Mouse (Mus musculus): ENCODE results near the gene Net1. TPM values are rescaled to one million over a fixed set of nuclear protein-coding genes. Genes with fewer than 3 reads are reported as not detected.
A peak's percentile ranks its signal among the peaks of the same experiment; 100 is the strongest.
"Not testable (repeated sequence)": the region's sequence is repeated elsewhere in the genome, so short reads cannot be mapped to it uniquely, and the experiment has no call there.

Net1 gene
- 137 and 192 TPM in 2 replicates for total RNA-seq (2017)

DNA sequence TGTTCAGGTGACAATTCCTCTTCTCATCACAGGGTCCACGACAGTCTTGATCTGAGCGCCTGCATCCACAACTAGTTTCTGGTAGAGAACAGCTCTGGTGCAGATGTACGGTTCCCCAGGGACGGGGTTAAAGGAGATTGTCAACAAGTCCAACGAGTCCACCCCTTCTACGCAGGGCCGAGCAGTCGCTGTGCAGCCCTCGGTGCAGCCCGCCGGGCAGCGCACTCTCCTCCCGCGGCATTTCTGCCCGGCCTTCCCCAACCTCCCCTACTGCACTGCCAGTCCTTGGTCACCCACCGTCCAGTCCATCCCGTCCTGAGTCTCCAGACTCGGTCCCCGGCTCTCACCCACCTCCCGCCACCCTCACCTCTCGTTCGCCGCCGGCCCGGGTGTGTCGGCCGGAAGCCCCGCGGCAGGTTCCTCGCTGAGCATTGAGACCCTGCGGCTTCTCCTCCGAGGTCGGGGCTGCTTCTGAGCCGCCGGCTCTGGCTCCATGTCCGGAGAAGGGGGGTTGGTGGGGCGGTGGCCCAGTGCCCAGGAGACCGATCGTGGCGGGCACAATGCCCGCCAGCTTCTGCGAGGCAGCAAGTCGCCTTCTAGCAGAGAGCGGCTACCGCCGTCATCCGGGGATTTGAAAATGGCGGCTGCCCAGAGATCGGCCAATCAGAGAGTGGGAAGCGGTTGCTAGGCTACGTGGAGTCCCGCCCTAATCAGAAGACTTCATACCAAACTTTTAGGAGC is at the start of gene Net1, which contains the start of gene Tubal3:
Gene Net1 (minus strand): TSS at position 650 of the 741 bp plus-strand sequence.
Gene Tubal3 (plus strand): TSS at position 704 of the 741 bp plus-strand sequence.
- peak; percentile 97 to 98 for ATAC-seq (replicated peaks in 1 of 2; ENCODE audit: insufficient read depth in 1 of 2, low FRiP score in 2 of 2, low TSS enrichment in 1 of 2, low read depth in 1 of 2, poor library complexity in 2 of 2, severe bottlenecking in 2 of 2)

DNA sequence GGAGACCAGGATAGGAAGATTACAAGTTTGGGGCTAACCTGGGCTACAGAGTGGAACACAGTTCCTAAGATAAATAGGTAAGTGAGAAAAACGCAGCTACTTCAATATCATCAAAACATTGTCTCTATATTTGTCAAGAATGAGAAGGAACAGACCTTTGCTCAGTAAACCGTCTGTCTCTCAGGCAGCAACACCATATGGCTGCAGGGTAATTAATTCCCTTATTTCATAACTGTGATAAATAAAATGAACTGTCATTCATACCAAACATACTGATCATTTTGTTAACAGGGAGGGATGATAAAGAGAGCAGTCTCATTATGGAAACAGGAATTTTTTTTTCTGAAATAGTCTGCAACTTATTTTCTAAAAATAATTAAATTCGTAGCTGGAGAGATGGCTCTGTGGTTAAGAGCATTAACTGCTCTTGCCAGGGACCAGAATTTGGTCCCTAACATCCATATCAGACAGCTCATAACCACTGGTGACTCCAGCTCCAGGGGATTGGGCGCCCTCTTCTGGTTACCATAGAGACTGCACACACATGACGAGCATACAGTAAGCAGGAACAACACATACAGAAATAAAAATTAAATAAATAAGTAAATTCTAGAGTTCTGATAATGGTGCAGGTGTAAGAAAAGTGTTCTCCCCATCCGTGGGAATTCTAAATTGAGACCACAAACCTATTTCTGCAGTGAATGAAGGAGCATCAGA is 33.3 kb upstream of the Net1 start:
- ATAC-seq (replicated peaks in 1 of 2; ENCODE audit: insufficient read depth in 1 of 2, low FRiP score in 2 of 2, low TSS enrichment in 1 of 2, low read depth in 1 of 2, poor library complexity in 2 of 2, severe bottlenecking in 2 of 2) = no peak

DNA sequence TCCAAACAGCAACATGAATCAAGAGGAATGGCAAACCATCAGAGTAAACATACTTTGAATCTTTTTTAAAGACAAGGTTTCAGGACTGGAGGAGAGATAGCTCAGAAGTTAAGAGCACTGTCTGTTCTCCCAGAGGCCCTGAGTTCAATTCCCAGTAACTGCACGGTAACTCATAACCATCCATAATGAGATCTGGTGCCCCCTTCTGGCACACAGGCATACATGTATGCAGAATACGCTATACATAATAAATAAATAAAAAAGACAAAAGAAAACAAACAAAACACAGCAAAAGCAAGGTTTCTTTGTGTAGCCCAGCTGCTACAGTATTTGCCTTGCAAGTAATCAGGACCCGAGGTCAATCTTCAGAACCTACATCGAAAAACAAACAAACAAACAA is 31.5 kb upstream of the Net1 start:
- no peak for ATAC-seq (replicated peaks in 1 of 2; ENCODE audit: insufficient read depth in 1 of 2, low FRiP score in 2 of 2, low TSS enrichment in 1 of 2, low read depth in 1 of 2, poor library complexity in 2 of 2, severe bottlenecking in 2 of 2)

DNA sequence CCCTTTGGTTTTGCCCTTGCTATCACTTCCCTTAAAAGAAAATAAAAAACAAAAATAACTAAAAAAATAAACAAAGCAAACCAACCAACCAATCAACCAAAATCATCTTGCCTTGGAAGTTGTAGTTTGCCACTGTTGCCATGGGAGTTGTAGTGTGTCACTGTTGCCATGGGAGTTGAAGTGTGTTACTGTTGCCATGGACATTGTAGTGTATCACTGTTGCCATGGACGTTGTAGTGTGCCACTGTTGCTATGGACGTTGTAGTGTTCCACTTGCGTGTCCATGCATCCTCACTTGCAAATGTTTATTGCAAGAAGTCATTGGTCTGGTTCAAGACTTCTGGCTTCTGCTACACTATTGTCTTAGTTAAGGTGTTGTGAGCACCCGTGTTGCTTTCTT is 29.2 kb upstream of the Net1 start:
- no peak for ATAC-seq (replicated peaks in 1 of 2; ENCODE audit: insufficient read depth in 1 of 2, low FRiP score in 2 of 2, low TSS enrichment in 1 of 2, low read depth in 1 of 2, poor library complexity in 2 of 2, severe bottlenecking in 2 of 2)

- no peak for ATAC-seq (replicated peaks in 1 of 2; ENCODE audit: insufficient read depth in 1 of 2, low FRiP score in 2 of 2, low TSS enrichment in 1 of 2, low read depth in 1 of 2, poor library complexity in 2 of 2, severe bottlenecking in 2 of 2)
These were observed 27.2 kb upstream of the Net1 start, which contains the start of gene Ucn3 for GRCm38 (mm10) chr13:3945249-3945648. TSS of gene Ucn3 (minus strand) at chr13:3945349.

GRCm38 (mm10) chr13:3944699-3945098 is 26.7 kb upstream of the Net1 start:
- no peak for ATAC-seq (replicated peaks in 1 of 2; ENCODE audit: insufficient read depth in 1 of 2, low FRiP score in 2 of 2, low TSS enrichment in 1 of 2, low read depth in 1 of 2, poor library complexity in 2 of 2, severe bottlenecking in 2 of 2)

DNA sequence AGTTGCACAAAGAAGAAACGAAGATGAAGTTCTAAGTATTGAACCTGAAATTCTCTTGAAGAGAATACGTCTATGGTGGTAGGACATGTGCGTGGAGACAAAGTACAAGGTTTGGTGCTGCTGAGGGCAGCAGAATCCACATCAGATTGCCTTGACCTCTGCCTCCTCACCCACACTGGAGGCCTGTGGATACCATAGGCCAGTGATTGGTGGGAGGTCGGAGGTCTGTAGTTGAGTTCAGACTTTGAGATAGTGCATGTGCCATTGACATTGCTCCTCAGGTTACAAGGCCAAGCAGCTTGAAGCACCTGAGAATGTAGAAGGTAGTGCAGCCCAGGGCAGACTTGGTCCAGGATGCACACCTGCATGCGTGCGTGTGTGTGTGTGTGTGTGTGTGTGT is 8.0 kb upstream of the Net1 start:
- no peak for ATAC-seq (replicated peaks in 1 of 2; ENCODE audit: insufficient read depth in 1 of 2, low FRiP score in 2 of 2, low TSS enrichment in 1 of 2, low read depth in 1 of 2, poor library complexity in 2 of 2, severe bottlenecking in 2 of 2)

- no peak for ATAC-seq (replicated peaks in 1 of 2; ENCODE audit: insufficient read depth in 1 of 2, low FRiP score in 2 of 2, low TSS enrichment in 1 of 2, low read depth in 1 of 2, poor library complexity in 2 of 2, severe bottlenecking in 2 of 2)
These were observed 7.6 kb upstream of the Net1 start for GRCm38 (mm10) chr13:3925632-3926031.

- ATAC-seq (replicated peaks in 1 of 2; ENCODE audit: insufficient read depth in 1 of 2, low FRiP score in 2 of 2, low TSS enrichment in 1 of 2, low read depth in 1 of 2, poor library complexity in 2 of 2, severe bottlenecking in 2 of 2) = no peak
These were observed 6.5 kb upstream of the Net1 start for GRCm38 (mm10) chr13:3924483-3924882.

DNA sequence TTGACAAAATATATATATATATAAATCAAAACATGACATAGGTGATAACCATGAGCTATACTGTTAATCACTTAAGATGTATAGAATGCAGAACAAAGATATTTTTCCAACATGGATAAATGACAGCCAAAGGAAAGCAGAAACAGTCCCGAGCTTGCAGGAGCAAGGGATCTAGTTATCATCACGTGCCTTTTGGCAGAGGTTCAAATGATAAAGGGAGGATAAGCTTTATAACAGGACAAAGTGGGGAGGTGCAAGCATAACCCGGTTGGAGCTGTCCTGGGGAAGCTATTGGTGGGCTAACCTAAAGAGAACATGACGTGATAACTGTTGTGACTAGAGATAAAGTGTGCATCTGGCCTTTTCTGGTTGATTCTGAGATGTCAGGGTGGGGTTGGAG is 4.5 kb downstream of the Net1 start:
- no peak for ATAC-seq (replicated peaks in 1 of 2; ENCODE audit: insufficient read depth in 1 of 2, low FRiP score in 2 of 2, low TSS enrichment in 1 of 2, low read depth in 1 of 2, poor library complexity in 2 of 2, severe bottlenecking in 2 of 2)

DNA sequence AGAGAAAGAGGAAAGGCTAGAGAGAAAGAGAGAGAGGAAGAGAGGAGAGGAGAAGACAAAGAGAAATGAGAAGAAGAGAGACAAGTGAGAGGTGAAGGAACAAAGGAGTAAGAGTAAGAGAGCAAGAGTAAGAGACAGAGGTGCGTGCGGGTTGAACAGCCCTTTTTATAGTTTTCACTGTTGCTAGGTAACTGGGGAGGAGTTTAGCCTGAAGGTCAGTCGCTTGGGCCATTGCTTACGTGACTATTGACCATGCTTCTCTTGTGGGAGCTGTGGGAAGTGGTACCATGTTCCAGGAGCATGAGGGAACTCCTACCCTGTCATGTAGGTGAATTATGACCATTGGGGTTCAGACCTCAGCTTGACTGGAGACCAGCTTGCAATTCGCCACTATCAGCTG is 7.7 kb downstream of the Net1 start:
- ATAC-seq (replicated peaks in 1 of 2; ENCODE audit: insufficient read depth in 1 of 2, low FRiP score in 2 of 2, low TSS enrichment in 1 of 2, low read depth in 1 of 2, poor library complexity in 2 of 2, severe bottlenecking in 2 of 2) = no peak

- ATAC-seq (replicated peaks in 1 of 2; ENCODE audit: insufficient read depth in 1 of 2, low FRiP score in 2 of 2, low TSS enrichment in 1 of 2, low read depth in 1 of 2, poor library complexity in 2 of 2, severe bottlenecking in 2 of 2) = no peak; a peak in 1 of 4 replicates
These were observed 9.8 kb downstream of the Net1 start for GRCm38 (mm10) chr13:3908262-3908661.

DNA sequence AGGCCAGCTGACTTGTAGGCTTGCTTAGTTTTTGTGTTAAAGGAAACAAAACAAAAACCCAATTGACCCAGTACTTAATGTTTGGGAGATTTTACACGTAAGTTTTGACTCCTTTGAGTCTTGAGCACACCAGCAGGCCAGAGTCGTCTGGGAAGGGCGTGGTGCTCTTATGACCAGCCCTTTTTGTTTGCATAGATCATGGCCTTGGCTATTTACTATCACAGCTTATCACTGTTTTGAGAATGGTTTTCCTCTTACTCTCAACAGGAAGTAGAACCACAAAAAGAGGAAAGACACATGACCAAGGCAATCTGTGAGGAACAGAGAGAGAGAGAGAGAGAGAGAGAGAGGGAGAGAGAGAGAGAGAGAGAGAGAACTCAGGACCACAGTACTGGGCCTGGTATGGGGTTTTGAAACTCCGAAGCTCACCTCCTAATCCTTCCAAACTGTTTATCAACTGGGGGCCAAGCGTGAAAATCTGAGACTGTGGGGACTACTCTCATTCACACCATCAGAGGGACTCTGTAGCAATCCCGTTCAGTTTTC is 10.8 kb downstream of the Net1 start:
- no peak for ATAC-seq (replicated peaks in 1 of 2; ENCODE audit: insufficient read depth in 1 of 2, low FRiP score in 2 of 2, low TSS enrichment in 1 of 2, low read depth in 1 of 2, poor library complexity in 2 of 2, severe bottlenecking in 2 of 2)

DNA sequence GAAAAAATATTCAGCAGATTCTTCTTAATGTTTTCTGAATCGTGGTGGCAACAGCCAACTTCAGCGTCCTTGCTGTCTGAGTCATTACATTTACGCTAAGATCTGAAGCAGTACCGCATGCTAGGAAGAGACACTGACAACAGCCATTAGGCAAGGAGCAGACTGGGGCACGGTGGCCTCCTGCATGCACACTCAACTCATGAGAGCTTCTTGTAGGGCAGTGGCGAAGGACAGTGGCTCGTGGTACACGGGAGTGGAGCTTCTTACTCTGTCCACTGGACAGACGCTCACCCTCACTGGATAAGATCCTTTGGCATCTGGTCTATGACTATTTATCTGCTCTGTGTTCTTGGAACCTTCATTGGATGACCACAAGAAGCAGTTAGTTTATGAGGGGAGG is 18.7 kb downstream of the Net1 start:
- no peak for ATAC-seq (replicated peaks in 1 of 2; ENCODE audit: insufficient read depth in 1 of 2, low FRiP score in 2 of 2, low TSS enrichment in 1 of 2, low read depth in 1 of 2, poor library complexity in 2 of 2, severe bottlenecking in 2 of 2)

- not testable (repeated sequence) for ATAC-seq (replicated peaks in 1 of 2; ENCODE audit: insufficient read depth in 1 of 2, low FRiP score in 2 of 2, low TSS enrichment in 1 of 2, low read depth in 1 of 2, poor library complexity in 2 of 2, severe bottlenecking in 2 of 2)
These were observed 19.8 kb downstream of the Net1 start for GRCm38 (mm10) chr13:3898202-3898601.

- peak in 1 of 2 experiments; percentile 61; a peak in 2 of 4 replicates for ATAC-seq (replicated peaks in 1 of 2; ENCODE audit: insufficient read depth in 1 of 2, low FRiP score in 2 of 2, low TSS enrichment in 1 of 2, low read depth in 1 of 2, poor library complexity in 2 of 2, severe bottlenecking in 2 of 2)
These were observed 21.1 kb downstream of the Net1 start for GRCm38 (mm10) chr13:3896913-3897312.

- no peak for ATAC-seq (replicated peaks in 1 of 2; ENCODE audit: insufficient read depth in 1 of 2, low FRiP score in 2 of 2, low TSS enrichment in 1 of 2, low read depth in 1 of 2, poor library complexity in 2 of 2, severe bottlenecking in 2 of 2)
These were observed 22.0 kb downstream of the Net1 start for GRCm38 (mm10) chr13:3896032-3896431.

- no peak for ATAC-seq (replicated peaks in 1 of 2; ENCODE audit: insufficient read depth in 1 of 2, low FRiP score in 2 of 2, low TSS enrichment in 1 of 2, low read depth in 1 of 2, poor library complexity in 2 of 2, severe bottlenecking in 2 of 2)
These were observed 22.5 kb downstream of the Net1 start for GRCm38 (mm10) chr13:3895397-3895980.

All from hematopoietic stem cell, adult 5-6 weeks (primary cell).